Mouse (Mus musculus) forebrain, embryonic 16.5 days (tissue): ENCODE data around the gene Rpl7l1. TPM values are rescaled to one million over a fixed set of nuclear protein-coding genes. Genes with fewer than 3 reads are reported as not detected.
A peak's percentile ranks its signal among the peaks of the same experiment; 100 is the strongest.

ENCODE experiments used
- ATAC-seq: fragments of 200-750 bp; cut with Nextera tagmentation; 2 replicates; pipeline ENCODE4 v1.8.0; 2017; ENCODE audit warnings: mild to moderate bottlenecking, moderate library complexity
- H3K27ac ChIP-seq: fragments of 300-500 bp; sonication (generic); 2 replicates; pipeline ENCODE4 v1.5.1; 2014; ENCODE audit warnings: low read length, control low read depth
- H3K27me3 ChIP-seq: fragments of 300-500 bp; sonication (generic); replicated peaks from 2 replicates; pipeline ENCODE4 v1.6.1; 2014; ENCODE audit warnings: low read length; ENCODE audit not compliant: control insufficient read depth, insufficient read depth
- H3K36me3 ChIP-seq: fragments of 300-500 bp; sonication (generic); 2 replicates; pipeline ENCODE4 v1.6.1; 2014; ENCODE audit not compliant: control insufficient read depth, insufficient read depth
- H3K4me1 ChIP-seq: fragments of 300-500 bp; sonication (generic); replicated peaks from 2 replicates; pipeline ENCODE4 v1.6.1; 2014; ENCODE audit warnings: low read length; ENCODE audit not compliant: control insufficient read depth, insufficient read depth
- H3K4me2 ChIP-seq: fragments of 300-500 bp; sonication (generic); 2 replicates; pipeline ENCODE4 v1.6.1; 2014; ENCODE audit warnings: mild to moderate bottlenecking, low read length, control low read depth
- H3K4me3 ChIP-seq: fragments of 300-500 bp; sonication (generic); replicated peaks from 2 replicates; pipeline ENCODE4 v1.5.1; 2014; ENCODE audit warnings: mild to moderate bottlenecking, low read length, control low read depth
- H3K9ac ChIP-seq: fragments of 300-500 bp; sonication (generic); replicated peaks from 2 replicates; pipeline ENCODE4 v1.6.1; 2014; ENCODE audit warnings: low read depth, low read length, control low read depth
- H3K9me3 ChIP-seq: fragments of 300-500 bp; sonication (generic); 2 replicates; pipeline ENCODE4 v1.6.1; 2016; ENCODE audit warnings: low read length; ENCODE audit not compliant: control insufficient read depth
- whole genome bisulfite sequencing: fragments of 180-500 bp; shearing (Covaris S2); extraction: QIAGEN DNeasy Blood & Tissue Kit; methylation state at CpG from one replicate; pipeline ENCODE4 v1.1.7; 2014; 5-methylcytosine and 5-hydroxymethylcytosine counted together
- polyA plus RNA-seq: library from polyadenylated mRNA; unstranded; fragments of >200 nt; fragmentation: Nextera tagmentation; extraction: Ambion mirVana; gene quantifications from 2 replicates; pipeline ENCODE4 v1.2.1, GENCODE M21; 2015

Gene Rpl7l1
- 107 and 115 TPM in 2 replicates for polyA plus RNA-seq

DNA sequence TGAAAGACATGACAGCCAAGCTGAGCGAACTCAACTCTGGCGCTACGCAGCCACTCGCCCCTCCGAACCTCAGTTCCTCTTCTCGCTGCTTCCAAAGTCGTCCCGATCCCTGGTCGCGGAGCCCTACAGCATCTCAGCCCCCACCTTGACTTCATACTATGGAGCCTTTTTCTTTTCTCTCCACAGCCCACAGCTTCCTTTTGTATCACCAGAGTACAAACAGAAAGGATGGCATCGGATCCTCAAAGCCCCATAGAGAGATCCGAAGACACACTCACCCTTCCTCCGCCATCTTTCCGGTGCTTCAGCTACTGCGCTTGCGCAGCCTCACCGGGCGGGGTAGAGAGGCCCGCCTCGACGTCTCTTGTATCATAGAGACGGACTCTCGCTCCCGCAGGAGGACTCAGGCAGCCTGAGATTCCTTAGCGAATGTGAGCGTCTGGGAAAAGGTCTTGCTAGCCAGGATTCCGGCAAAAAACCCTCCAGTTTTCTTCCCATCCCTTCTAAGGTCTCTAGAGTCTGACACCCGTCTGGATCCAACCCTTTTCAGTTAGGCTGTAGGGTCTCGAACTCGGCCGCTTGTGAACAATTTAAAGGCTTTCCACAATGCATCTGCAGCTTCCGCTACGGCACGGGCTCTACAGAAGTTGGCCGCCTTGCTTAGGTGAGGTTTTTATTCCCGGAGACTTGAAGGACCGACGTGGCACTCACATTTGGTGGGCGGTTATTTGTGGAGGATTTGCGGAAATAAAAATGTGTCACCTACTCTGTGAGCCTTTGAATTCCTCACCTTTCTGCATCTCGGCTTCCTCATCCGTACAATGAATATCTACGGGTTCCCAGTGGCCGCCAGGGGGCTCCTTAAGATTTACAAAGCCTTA, at the start of gene Rpl7l1:
Rpl7l1 (minus strand) TSS at position 332 of the 881 bp plus-strand sequence.
- H3K9me3 ChIP-seq, result no peaks in the 10 kb centered on the region
- peak within 1 kb of the TSS; percentile 60 for H3K4me2 ChIP-seq
- peaks cover 9% of the 10 kb centered on the region for H3K4me1 ChIP-seq
- H3K27ac ChIP-seq, result peak within 1 kb of the TSS; percentile 94
- ATAC-seq, result peak; percentile 98
- no peaks in the 10 kb centered on the region for H3K27me3 ChIP-seq
- H3K4me3 ChIP-seq, result peak within 1 kb of the TSS; percentile 76
- peaks cover 18% of the 10 kb centered on the region for H3K36me3 ChIP-seq
- WGBS, result under 1% methylated on average over 44 of the region's 44 CpGs
- peak within 1 kb of the TSS; percentile 80 for H3K9ac ChIP-seq

DNA sequence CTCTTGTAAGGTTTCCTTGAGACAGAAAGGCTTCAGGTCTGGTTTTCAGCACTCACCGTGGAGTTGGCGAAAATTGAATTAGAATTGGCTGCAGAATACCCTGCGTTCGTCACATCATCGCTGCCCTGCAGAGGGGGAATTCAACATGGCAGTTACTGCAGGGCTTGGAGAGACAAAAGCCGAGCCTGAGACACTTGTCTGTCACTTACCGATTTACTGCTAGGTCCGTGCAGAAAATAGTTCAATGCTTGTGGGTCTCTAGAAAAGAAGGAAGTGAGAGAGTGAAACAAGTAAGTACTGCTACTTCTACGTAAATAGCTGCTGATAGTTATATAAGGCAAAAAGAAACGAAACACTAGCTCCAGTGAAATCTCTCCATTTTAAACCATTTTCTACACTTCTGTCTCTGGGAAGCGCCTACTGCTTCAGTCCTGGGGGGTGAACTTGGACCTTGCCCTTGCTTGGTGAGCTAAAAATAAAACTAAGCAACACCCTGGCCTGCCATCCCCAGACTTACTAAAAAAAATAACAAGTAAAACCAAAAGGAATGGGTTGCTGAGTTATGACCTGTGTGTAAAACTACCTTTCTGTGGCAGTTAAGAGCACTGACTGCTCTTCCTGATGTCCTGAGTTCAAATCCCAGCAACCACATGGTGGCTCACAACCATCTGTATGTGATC, 47.5 kb upstream of the Rpl7l1 start:
- WGBS, result 87% methylated on average over 11 of the region's 11 CpGs
- no peak overlapping the region for H3K4me3 ChIP-seq

DNA sequence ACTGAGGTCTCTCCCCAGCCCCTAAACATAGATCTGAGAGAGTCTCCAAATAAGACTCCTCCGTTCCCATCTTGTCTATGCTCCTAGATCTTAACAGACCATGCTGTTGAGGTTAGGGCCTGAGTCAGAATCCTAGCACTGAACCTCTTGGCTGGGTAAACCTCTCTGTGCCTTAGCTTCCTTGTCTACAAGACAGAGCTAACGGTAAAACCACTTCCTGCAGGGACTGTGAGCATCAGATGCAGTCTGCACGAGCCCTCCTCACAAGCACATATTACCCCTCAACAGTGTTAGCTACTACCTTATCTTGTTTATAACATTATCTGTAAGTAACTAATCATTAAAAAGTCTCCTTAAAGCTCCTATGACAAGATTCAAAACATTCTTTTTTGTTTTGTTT, 46.5 kb upstream of the Rpl7l1 start:
- 93% methylated on average over 3 of the region's 3 CpGs for WGBS
- Histone ChIP-seq H3K9ac (no peak overlapping the region), H3K4me3 (no peak overlapping the region), H3K36me3 (peaks cover 21% of the 10 kb centered on the region), H3K4me2 (no peak overlapping the region), H3K27ac (no peak overlapping the region), H3K9me3 (no peaks in the 10 kb centered on the region), H3K27me3 (no peaks in the 10 kb centered on the region), H3K4me1 (no peaks in the 10 kb centered on the region)
- no peak for ATAC-seq

More for the DNA sequence above, 47.5 kb upstream of the Rpl7l1 start:
- peaks cover 10% of the 10 kb centered on the region for H3K36me3 ChIP-seq
- H3K27me3 ChIP-seq, result no peaks in the 10 kb centered on the region
- H3K4me1 ChIP-seq, result no peaks in the 10 kb centered on the region
- no peak overlapping the region for H3K27ac ChIP-seq
- H3K9me3 ChIP-seq, result no peaks in the 10 kb centered on the region
- H3K4me2 ChIP-seq, result no peak overlapping the region
- no peak overlapping the region for H3K9ac ChIP-seq
- no peak for ATAC-seq

DNA sequence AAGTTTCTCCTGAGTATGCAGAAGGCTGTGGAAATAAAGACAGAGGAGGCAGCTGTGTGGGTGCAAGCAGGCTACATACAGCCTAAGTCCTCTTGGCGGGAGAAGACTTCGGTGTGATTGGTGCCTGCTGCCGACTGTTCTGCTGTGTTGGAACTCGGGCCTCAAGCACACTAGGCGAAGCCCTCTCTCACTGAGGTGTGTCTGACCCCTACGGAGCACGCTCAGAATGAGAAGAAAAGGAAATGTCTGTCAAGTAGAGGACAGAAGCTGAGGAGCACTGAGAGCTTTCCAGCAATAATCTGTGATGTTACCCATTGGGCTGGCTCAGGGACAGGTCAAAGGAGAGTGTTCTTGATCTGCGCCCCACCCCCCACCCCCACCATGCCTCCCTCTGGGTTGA, 40.6 kb upstream of the Rpl7l1 start:
- H3K4me2 ChIP-seq, result no peak overlapping the region
- H3K4me1 ChIP-seq, result no peaks in the 10 kb centered on the region
- no peak overlapping the region for H3K4me3 ChIP-seq
- peaks cover 30% of the 10 kb centered on the region for H3K36me3 ChIP-seq
- 97% methylated on average over 8 of the region's 8 CpGs for WGBS
- no peaks in the 10 kb centered on the region for H3K27me3 ChIP-seq
- H3K9me3 ChIP-seq, result no peaks in the 10 kb centered on the region
- H3K27ac ChIP-seq, result no peak overlapping the region
- no peak for ATAC-seq
- no peak overlapping the region for H3K9ac ChIP-seq

DNA sequence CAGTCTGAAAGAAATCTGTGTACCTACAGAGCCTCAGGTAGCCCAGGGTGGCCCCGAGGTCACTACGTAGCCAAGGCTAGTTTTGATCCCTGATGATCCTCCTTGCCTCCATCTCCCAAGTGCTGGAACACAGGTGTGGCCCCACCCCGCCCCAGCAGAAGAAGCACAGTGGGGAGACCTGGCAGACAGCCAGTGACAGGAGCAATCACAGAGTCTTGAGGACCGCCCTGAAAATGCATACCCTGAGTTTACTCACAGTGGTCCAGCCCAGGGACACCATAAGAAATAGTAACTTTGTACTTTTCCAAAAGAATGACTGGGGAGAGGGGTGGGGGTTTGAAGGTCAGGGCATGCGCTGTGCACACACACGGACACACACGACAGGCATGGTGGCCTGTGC, 38.2 kb upstream of the Rpl7l1 start:
- WGBS, result 94% methylated on average over 7 of the region's 7 CpGs
- Histone ChIP-seq H3K36me3 (peaks cover 32% of the 10 kb centered on the region), H3K4me3 (no peak overlapping the region)

DNA sequence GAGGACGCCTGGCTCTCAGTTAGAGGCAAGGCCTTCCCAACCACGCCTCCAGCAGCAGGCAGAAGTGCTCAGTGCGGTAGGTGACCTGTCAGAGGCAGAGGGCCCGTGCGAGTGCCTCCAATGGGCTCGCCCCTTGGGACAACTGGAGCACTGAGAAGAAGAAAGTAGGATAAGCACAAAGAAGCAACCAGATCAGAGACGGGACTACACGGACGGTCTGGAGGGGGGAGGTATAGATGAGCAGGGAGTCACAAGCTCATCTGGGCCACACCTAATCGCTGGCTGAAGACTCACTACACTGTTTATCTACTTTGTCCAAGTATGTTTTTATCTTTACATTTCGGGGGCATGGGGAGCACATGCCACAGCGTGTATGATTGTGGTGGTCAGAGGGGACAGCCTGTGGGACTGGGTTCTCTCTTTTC, 35.3 kb upstream of the Rpl7l1 start:
- WGBS, result 92% methylated on average over 12 of the region's 12 CpGs
- Histone ChIP-seq H3K27ac (no peak overlapping the region), H3K36me3 (peaks cover 10% of the 10 kb centered on the region)

More for the DNA sequence above, 38.2 kb upstream of the Rpl7l1 start:
- Histone ChIP-seq H3K4me1 (no peaks in the 10 kb centered on the region; the same call in 1 of the 2 replicates), H3K27me3 (no peaks in the 10 kb centered on the region), H3K4me2 (no peak overlapping the region), H3K27ac (no peak overlapping the region), H3K9ac (no peak overlapping the region), H3K9me3 (no peaks in the 10 kb centered on the region)
- no peak for ATAC-seq

DNA sequence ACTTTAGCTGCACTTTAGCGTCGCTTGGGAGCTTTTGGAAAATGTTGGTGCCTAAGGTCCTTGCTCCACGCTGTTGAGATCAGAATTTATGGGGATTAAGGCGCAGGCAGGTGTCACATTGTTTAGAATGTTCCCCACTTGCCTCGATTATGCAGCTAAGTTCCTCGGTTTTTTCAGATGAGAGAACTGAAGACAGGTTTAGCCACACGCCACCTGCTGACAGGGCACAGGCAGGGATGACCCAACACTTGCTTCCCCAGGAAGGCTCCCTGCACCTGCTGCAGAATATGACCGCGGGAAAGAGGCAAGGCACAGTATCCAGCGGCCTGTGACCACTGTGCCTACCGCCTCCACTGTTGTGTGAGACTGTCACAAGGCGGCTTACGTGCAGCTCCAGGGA, 33.8 kb upstream of the Rpl7l1 start:
- Histone ChIP-seq H3K27me3 (no peaks in the 10 kb centered on the region), H3K4me3 (no peak overlapping the region), H3K27ac (no peak overlapping the region), H3K4me2 (no peak overlapping the region), H3K36me3 (peaks cover 12% of the 10 kb centered on the region), H3K9me3 (no peaks in the 10 kb centered on the region), H3K9ac (no peak overlapping the region), H3K4me1 (no peaks in the 10 kb centered on the region; the same call in 1 of the 2 replicates)
- no peak for ATAC-seq
- 76% methylated on average over 13 of the region's 13 CpGs for WGBS

More for the DNA sequence above, 35.3 kb upstream of the Rpl7l1 start:
- Histone ChIP-seq H3K4me1 (no peaks in the 10 kb centered on the region; the same call in 1 of the 2 replicates), H3K9me3 (no peaks in the 10 kb centered on the region), H3K4me3 (no peak overlapping the region), H3K9ac (no peak overlapping the region), H3K27me3 (no peaks in the 10 kb centered on the region), H3K4me2 (no peak overlapping the region)
- ATAC-seq, result no peak

DNA sequence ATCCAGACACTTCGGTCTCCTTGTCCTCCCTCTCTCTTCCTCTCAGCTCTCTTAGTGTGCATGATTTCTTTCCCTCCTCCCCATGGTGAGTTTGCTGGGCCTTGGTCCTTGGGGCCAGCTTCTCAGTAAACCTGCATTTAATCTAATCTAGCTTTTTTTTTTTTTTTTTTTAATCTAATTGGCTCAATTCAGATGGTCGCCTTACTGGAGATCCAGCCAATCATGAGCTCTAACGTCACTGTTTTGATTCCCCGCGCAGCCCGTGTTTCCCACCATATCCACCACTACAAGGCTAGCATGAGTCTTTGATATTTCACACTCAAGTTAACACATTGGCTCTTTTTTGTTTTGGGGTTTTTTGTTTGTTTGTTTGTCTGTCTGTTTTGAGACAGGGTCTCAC, 32.0 kb upstream of the Rpl7l1 start:
- H3K9me3 ChIP-seq, result no peaks in the 10 kb centered on the region
- H3K9ac ChIP-seq, result no peak overlapping the region
- ATAC-seq, result no peak
- H3K4me1 ChIP-seq, result no peaks in the 10 kb centered on the region; the same call in 1 of the 2 replicates
- 91% methylated on average over 6 of the region's 6 CpGs for WGBS
- H3K27me3 ChIP-seq, result no peaks in the 10 kb centered on the region
- no peak overlapping the region for H3K4me3 ChIP-seq
- H3K4me2 ChIP-seq, result no peak overlapping the region
- H3K36me3 ChIP-seq, result peaks cover 14% of the 10 kb centered on the region
- H3K27ac ChIP-seq, result no peak overlapping the region

DNA sequence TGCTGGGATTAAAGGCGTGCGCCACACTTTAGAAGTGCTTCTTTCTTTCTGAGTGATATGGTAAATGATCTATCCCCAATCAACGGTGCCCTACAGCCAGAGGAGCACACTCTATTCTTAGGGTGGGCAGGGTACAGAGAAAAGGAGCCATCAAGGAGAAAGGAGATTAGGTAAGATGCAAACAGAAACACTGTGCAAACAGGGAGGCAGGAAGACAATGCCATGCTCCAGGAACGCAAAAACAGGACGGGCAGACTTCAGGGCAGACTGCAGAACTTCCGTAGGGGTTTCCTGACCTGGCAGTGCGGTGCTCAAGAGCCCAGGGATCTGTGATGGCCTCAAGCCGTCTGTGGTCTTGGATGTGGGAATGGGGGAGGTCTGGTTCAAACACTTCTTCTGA, 31.2 kb upstream of the Rpl7l1 start:
- Histone ChIP-seq H3K9ac (no peak overlapping the region), H3K4me2 (no peak overlapping the region), H3K4me3 (no peak overlapping the region), H3K9me3 (no peaks in the 10 kb centered on the region), H3K36me3 (peaks cover 19% of the 10 kb centered on the region), H3K27me3 (no peaks in the 10 kb centered on the region), H3K4me1 (no peaks in the 10 kb centered on the region; the same call in 1 of the 2 replicates), H3K27ac (no peak overlapping the region)
- no peak for ATAC-seq
- WGBS, result 88% methylated on average over 8 of the region's 8 CpGs
